Mouse (Mus musculus) liver, adult 2 months (tissue): Measurements from ENCODE around the gene Enoph1.

ENCODE experiments used
- CTCF ChIP-seq: fragments of 200-500 bp; IDR thresholded peaks from 2 replicates; pipeline ENCODE4 v1.5.1; 2011; ENCODE audit warnings: low read depth, low read length, control low read depth
- POLR2A ChIP-seq: fragments of 200-500 bp; IDR thresholded peaks from 2 replicates; pipeline ENCODE4 v1.6.1; 2011; ENCODE audit warnings: low read length, control low read depth; ENCODE audit not compliant: insufficient read depth; ENCODE audit errors: extremely low read depth

DNA sequence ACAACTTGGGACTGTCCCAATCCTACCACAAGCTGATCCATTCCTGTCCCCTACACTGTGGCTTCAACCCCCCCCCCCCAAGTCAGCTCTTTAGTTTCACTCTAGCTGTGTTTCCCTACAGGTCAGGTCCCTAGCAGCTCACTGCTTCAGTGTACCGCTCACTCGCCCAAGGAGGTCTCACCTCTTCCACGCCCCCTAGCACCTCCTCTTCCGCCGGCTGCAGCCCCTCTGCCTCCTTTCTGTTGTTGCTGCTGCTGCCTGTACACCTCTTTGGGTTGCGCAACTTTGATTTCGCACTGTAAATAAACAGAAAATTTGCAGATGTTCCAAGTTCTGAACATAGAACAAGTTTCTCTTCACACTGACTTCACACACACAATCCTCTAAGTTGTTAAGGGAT, 3.1 kb upstream of the Enoph1 start:
- TF ChIP-seq POLR2A (no peak), CTCF (no peak)
